Mouse (Mus musculus) mesoderm, embryonic 11.5 days (tissue): ENCODE data around the gene Taok1.
A peak's percentile ranks its signal among the peaks of the same experiment; 100 is the strongest.

ENCODE experiments used
- DNase-seq: peaks from one replicate; pipeline ENCODE4 v3.0.0-alpha.2; 2012; ENCODE audit warnings: low read depth, low spot score

Gene Taok1

GRCm38 (mm10) chr11:77492311-77492871 is 115.2 kb downstream of the Taok1 start:
- DNase-seq: no peak

- DNase-seq: peak; percentile 83
Measured at GRCm38 (mm10) chr11:77491502-77492291, 115.9 kb downstream of the Taok1 start.

- peak; percentile 97 for DNase-seq
Measured at GRCm38 (mm10) chr11:77491123-77491501, 116.5 kb downstream of the Taok1 start.

- no peak for DNase-seq
Measured at GRCm38 (mm10) chr11:77490451-77490850, 117.2 kb downstream of the Taok1 start.

GRCm38 (mm10) chr11:77489591-77490235 is 117.9 kb downstream of the Taok1 start, which contains the start of gene Ankrd13b:
Gene Ankrd13b, minus strand, starts transcription at chr11:77489678.
- peak; percentile 79 for DNase-seq

- DNase-seq: peak; percentile 39
Measured at GRCm38 (mm10) chr11:77488771-77489581, 118.6 kb downstream of the Taok1 start.

- DNase-seq: no peak
Measured at GRCm38 (mm10) chr11:77486798-77487197, 120.8 kb downstream of the Taok1 start.

- DNase-seq: no peak
Measured at GRCm38 (mm10) chr11:77485229-77485628, 122.4 kb downstream of the Taok1 start.

GRCm38 (mm10) chr11:77483510-77484255 is 123.9 kb downstream of the Taok1 start:
- no peak for DNase-seq

GRCm38 (mm10) chr11:77483043-77483442 is 124.6 kb downstream of the Taok1 start:
- no peak for DNase-seq
